Mouse (Mus musculus): Measurements from ENCODE around the gene S100a3.

- TF ChIP-seq EP300 (IDR thresholded peaks at IDR 0.05; ENCODE audit: low read depth in 1 of 2, low read length in 2 of 2) (no peak), POLR2A (IDR thresholded peaks at IDR 0.05; ENCODE audit: control insufficient read depth in 1 of 2, insufficient read depth in 1 of 2, low read depth in 1 of 2, low read length in 2 of 2, poor library complexity in 1 of 2) (no peak), NRF1 (IDR thresholded peaks at IDR 0.05; ENCODE audit: insufficient read depth, low read depth, low read length, poor library complexity, severe bottlenecking) (no peak)
These were observed at the start of gene S100a3 for GRCm38 (mm10) chr3:90560008-90560628.
